Mouse (Mus musculus) mouse embryonic stem cell (cell line): ENCODE data around the gene Manbal.

Experiments used
- in situ Hi-C, 2 experiments: fragments of 300-500 bp; cut with MboI; formaldehyde crosslinking; loops; 1 replicate in 1 of 2; 3 replicates in 1 of 2; pipeline ENCODE4 v1.14.3; 2019 to 2020; ENCODE audit warnings: low sequenced_read_pairs in 2 of 2, low pct_unique_long_range_greater_than_20kb in 1 of 2, mixed read lengths in 1 of 2; ENCODE audit not compliant: unreplicated experiment in 1 of 2

Manbal gene

DNA sequence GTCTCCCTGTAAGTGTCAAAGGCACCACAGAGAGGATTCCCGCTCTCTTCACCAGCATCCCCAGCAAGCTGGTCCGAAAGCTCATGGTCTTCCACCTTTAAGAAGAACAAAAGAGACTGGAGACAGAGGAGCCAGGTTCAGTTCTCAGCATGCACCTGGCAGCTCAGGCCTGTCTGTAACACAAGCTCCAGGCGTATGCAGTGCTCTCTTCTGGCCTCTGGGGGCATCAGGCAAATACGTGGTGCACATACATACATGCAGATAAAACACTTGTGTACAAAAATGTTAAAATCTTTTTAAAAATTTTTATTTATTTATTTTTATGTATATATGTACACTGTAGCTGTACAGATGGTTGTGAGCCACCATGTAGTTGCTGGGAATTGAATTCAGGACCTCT is 31.1 kb downstream of the Manbal start:
- in situ Hi-C loops, result no loop called here

- in situ Hi-C loops, result no loop called here
These were observed 32.4 kb downstream of the Manbal start for GRCm38 (mm10) chr2:157399797-157400196.

- in situ Hi-C loops, result no loop called here
These were observed 33.1 kb downstream of the Manbal start for GRCm38 (mm10) chr2:157400491-157400890.

- in situ Hi-C loops, result no loop called here
These were observed 33.9 kb downstream of the Manbal start for GRCm38 (mm10) chr2:157401261-157401660.

GRCm38 (mm10) chr2:157407596-157407995 is 40.2 kb downstream of the Manbal start:
- in situ Hi-C loops, result no loop called here

DNA sequence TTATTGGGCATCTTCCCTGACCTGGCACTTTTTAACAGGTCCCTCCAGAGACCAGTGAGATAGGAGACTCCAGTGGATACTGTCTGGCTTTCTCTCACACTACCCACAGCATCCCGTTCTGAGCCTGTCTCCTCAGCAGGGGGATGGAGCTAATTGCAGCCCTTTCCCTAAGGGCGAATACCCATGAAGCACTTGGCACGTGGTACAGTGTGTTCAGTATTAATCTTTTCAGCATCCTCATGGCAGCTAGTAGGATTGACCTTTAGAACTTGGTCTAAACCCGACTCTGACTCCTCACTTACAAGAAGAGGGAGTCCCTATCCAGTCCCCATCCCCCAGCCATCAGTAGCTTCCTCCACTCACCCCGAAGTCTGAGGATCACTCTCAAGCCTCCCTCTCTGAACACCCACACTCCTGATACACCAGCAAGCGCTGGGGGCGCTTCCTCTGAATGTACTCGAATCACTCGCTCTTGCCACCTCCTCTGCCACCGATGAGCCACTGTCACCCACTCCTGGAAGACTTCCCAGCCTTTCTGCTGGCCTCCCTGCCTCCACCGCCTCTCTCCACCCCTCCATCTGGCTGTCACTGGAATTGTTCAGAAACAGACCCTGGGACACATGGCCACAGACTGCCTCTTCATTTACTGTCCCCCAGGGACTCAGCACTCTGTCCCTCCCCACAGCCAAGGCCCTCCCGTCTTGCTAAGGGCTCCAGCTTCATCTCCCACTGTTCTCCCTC is 42.6 kb downstream of the Manbal start:
- in situ Hi-C loops, result no loop called here

- in situ Hi-C loops, result no loop called here
These were observed 43.8 kb downstream of the Manbal start for GRCm38 (mm10) chr2:157411151-157411693.

- in situ Hi-C loops, result no loop called here
These were observed 45.1 kb downstream of the Manbal start for GRCm38 (mm10) chr2:157412497-157412896.

GRCm38 (mm10) chr2:157417229-157417628 is 49.8 kb downstream of the Manbal start:
- in situ Hi-C loops, result loop anchor here in 1 of 2 experiments (5.0 kb wide), 2 partner anchors 40 to 75 kb away; no protein-coding TSS in a partner anchor

- in situ Hi-C loops, result loop anchor here in 1 of 2 experiments (5.0 kb wide), 2 partner anchors 41 to 76 kb away; no protein-coding TSS in a partner anchor
These were observed 50.8 kb downstream of the Manbal start, which contains the start of gene Src for GRCm38 (mm10) chr2:157418206-157418605. Src (plus strand) TSS chr2:157418444.

GRCm38 (mm10) chr2:157418609-157419071 is 51.2 kb downstream of the Manbal start:
- in situ Hi-C loops, result loop anchor here in 1 of 2 experiments (5.0 kb wide), 2 partner anchors 41 to 76 kb away; no protein-coding TSS in a partner anchor

DNA sequence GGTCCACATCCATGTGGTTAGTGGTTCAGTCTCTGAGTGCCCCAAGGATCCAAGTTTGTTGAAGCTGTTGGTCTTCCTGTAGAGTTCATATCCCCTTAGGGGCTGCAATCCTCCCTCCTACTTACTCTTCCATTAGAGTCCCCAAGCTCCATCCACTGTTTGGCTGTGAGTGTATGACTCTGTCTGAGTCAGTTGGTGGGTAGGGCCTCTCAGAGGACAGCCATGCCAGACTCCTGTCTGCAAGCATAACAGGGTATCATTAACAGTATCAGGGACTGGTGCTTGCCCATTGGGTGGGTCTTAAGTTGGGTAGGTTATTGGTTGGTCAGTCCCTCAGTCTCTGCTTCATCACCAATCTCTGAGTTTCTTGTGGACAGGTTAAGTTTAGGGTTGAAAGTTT is 52.1 kb downstream of the Manbal start:
- in situ Hi-C loops, result loop anchor here in 1 of 2 experiments (5.0 kb wide), 2 partner anchors 42 to 77 kb away; no protein-coding TSS in a partner anchor

DNA sequence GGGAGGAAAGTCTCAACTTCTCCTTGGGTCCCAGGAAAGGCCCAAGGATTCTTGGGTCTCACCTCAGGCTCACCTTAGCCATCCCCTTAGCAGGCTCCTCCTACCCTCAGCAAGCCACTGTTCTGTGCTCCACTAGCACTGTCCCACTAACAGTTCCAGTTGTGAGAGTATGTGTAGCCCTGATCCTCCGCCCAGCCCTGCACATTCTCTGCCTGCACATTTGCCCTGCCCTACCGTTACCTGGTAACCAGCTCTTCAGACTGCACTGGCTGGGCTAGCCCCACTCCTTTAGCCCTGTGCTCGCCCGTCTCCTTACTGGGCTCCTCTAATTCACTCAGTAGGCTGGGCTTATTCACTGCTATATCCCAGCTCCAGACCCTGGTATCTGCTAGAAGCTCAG is 53.0 kb downstream of the Manbal start:
- in situ Hi-C loops, result no loop called here

- in situ Hi-C loops, result no loop called here
These were observed 54.8 kb downstream of the Manbal start for GRCm38 (mm10) chr2:157422062-157422655.

DNA sequence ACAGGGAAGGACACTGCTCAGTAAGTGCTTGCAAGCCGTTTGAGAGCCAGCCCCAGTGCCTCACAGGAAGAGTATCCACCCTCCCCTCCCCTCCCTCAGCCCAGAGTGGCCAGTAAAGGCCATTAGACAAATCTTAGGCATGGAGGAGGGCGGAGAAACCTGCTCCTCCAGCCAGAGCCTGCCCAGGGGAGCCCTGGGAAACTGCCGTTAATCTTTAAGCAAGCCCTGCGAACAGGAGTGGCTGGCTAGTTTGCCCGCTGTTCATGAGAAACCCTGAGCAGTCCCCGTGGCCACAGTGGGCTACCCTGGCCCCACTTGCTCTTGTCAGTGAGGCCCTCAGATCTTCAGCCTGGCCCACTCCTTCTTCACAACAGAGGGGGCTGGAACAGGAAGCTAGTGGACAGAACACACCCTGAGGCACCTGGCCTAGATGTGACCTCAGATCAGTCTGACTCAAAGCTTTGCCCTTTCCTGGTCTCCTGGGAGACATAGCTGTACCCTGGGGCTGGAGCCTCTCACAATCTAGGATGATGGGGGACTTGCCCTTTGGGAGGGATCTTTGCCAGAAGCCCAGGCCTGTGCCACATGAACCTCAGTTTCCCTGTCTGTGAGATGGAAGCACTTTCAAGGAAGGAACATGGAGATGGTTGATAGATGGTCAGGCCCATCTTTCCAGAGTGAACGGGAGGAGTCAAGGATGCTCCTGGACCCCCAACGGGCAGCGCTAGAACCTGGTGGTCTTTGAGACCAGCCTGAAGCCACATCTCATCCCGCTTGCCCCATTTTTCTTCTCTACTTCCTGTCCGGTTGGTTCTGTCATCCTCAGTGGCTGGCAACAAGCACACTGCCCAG is 55.7 kb downstream of the Manbal start:
- in situ Hi-C loops, result no loop called here

DNA sequence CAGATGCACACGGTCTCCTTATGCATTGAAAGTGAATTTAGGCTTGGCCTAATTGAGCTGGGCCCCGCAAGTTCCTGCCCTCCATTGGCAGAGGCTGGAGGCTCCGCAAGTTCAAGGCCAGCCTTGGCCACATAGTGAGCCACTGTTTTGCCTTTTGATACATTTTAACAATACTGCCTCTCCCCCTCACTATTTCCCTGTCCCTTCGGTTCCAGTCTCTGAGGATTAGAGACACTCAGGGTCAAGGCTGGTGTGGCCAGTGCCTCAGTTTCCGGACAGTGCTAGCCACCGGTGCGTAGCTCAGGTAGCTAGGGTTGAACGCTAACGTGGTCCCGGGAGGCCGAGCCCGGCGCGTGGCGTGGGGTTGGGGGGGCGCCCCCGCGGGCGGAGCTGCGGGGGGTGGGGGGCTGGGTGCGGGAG is 56.3 kb downstream of the Manbal start:
- in situ Hi-C loops, result no loop called here

DNA sequence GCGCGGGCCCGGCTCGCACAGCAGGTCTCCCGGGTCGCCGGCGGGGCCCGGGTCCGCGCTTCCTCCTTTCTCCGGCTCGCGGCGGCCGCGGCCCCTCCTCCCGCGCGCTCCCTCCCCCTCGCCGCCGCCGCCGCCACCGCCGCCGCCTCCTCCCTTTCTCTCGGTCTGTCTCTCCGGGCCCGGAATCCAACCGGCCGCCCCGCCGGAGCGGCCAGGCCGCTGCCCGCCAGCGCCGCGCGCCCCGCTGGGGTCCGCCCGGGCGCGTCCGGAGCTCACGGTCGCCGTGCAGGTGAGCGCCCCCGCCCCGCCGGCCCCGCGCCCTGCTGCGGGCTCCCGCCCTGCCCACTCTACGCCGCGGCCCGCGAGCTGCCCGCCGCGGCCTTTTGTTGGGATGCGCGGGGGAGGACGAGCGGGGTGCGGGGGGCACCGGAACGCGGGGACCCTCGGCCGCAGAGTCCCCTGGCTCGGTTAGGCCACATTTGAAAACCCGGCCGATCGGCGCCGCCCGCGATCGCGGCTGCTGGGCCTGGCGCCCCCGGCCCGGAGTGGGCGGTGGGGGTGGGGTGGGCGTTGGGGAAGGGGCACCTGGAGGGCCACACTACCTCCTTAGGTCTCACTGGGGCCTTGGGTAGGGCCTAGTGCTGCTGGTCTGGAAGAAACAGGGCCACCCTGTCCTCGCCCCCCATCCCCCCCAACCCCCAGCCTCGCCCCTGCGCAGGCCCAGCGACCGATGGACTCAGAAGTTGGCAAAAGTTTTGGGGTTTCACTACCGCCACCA is 56.9 kb downstream of the Manbal start:
- in situ Hi-C loops, result no loop called here
